Mouse (Mus musculus): ENCODE data around the gene Dvl1. TPM values are rescaled to one million over a fixed set of nuclear protein-coding genes. Genes with fewer than 3 reads are reported as not detected.

The Dvl1 gene
- polyA plus RNA-seq, 1 experiment from 2014 or later = 7.7 TPM

DNA sequence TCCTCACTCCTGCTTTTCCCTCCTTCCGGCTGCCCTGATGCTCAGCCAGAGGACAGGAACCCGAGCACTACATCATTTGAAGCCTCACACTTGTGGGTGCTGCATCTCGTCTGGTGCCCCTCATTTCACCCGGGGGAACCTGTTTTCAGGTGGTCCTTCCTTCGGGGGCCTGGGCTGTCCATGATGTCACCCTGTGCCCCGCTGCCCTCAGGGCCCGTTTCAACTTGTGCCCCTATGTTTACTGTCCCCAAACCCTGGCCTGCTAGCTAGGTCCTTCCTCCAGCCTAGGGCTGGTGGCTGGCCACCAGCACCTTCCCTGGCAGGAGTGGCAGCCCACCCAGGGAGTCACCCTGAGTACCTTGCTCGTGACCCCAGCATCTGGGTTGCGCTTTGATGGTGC lies 58.9 kb downstream of the Dvl1 start:
- DNase-seq (ENCODE audit: low spot score) (no peak), ATAC-seq (replicated peaks; ENCODE audit: insufficient number of reproducible peaks, low FRiP score, low TSS enrichment, low read depth) (no peak)
- Histone ChIP-seq H3K27me3 (ENCODE audit: control insufficient read depth, insufficient read depth, low read length) (no peaks in the 10 kb centered on the region), H3K9me3 (replicated peaks; ENCODE audit: control insufficient read depth, low read length) (no peaks in the 10 kb centered on the region), H3K27ac (replicated peaks; ENCODE audit: low read depth, low read length) (no peak overlapping the region), H3K36me3 (replicated peaks; ENCODE audit: control insufficient read depth, insufficient read depth, low read depth, low read length) (peaks cover 5% of the 10 kb centered on the region; the same call in 1 of the 2 replicates), H3K4me3 (ENCODE audit: low read depth, low read length) (no peak overlapping the region), H3K9ac (replicated peaks; ENCODE audit: low read length) (no peak overlapping the region), H3K4me1 (ENCODE audit: control insufficient read depth, insufficient read depth, low read length) (no peaks in the 10 kb centered on the region), H3K4me2 (ENCODE audit: low read depth, low read length) (no peak overlapping the region)
- WGBS = 78% methylated on average over 9 of the region's 9 CpGs

DNA sequence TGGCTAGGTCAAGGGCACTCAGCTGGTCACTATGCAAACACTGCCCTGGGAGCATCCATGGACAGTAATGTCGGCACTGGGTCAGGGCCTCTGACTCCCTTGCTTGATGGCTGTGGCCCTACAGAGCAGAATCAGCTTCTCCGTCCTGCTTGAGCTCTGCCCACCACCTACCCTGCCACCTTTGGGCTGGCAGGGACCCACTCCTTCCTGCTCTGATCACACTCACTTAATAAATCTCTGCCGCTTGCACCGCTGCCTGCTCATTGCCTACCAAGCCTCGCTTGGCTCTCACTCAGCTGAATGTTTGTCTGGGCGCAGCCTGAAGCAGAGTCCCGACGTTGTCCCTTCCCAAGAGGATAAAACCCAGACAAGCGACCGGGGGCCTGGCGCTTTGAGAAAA lies 59.8 kb downstream of the Dvl1 start:
- H3K9me3 ChIP-seq (replicated peaks; ENCODE audit: control insufficient read depth, low read length) = no peaks in the 10 kb centered on the region
- no peak overlapping the region for H3K27ac ChIP-seq (replicated peaks; ENCODE audit: low read depth, low read length)
- DNase-seq (ENCODE audit: low spot score) (no peak), ATAC-seq (replicated peaks; ENCODE audit: insufficient number of reproducible peaks, low FRiP score, low TSS enrichment, low read depth) (no peak)
- peaks cover 3% of the 10 kb centered on the region; the same call in 1 of the 2 replicates for H3K36me3 ChIP-seq (replicated peaks; ENCODE audit: control insufficient read depth, insufficient read depth, low read depth, low read length)
- H3K4me2 ChIP-seq (ENCODE audit: low read depth, low read length) = no peak overlapping the region
- no peak overlapping the region for H3K9ac ChIP-seq (replicated peaks; ENCODE audit: low read length)
- WGBS = 80% methylated on average over 11 of the region's 11 CpGs
- no peaks in the 10 kb centered on the region for H3K27me3 ChIP-seq (ENCODE audit: control insufficient read depth, insufficient read depth, low read length)
- H3K4me3 ChIP-seq (ENCODE audit: low read depth, low read length) = no peak overlapping the region
- no peaks in the 10 kb centered on the region for H3K4me1 ChIP-seq (ENCODE audit: control insufficient read depth, insufficient read depth, low read length)

DNA sequence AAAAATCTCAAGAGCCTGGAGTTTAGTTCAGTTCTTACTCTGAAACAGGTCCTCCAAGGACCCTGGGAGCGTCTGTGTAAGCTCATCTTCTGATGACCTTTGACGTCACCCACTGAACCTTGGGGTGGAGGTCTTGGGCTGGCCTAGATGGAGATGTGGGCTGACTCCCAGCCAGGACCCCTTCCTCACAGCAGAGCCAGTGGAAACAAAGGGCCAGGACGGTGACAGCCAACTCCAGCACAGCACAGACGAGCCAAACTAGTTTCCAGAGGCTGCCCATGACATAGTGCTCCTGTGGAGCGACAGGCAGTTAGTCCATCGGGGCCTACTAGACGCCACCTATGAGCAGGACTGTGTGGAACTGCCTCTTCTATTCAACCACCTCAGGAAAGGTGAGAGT lies 61.1 kb downstream of the Dvl1 start:
- Histone ChIP-seq H3K9me3 (replicated peaks; ENCODE audit: control insufficient read depth, low read length) (no peaks in the 10 kb centered on the region), H3K9ac (replicated peaks; ENCODE audit: low read length) (no peak overlapping the region), H3K27me3 (ENCODE audit: control insufficient read depth, insufficient read depth, low read length) (no peaks in the 10 kb centered on the region), H3K36me3 (replicated peaks; ENCODE audit: control insufficient read depth, insufficient read depth, low read depth, low read length) (peaks cover 3% of the 10 kb centered on the region; the same call in 1 of the 2 replicates), H3K4me2 (ENCODE audit: low read depth, low read length) (no peak overlapping the region), H3K4me1 (ENCODE audit: control insufficient read depth, insufficient read depth, low read length) (no peaks in the 10 kb centered on the region), H3K4me3 (ENCODE audit: low read depth, low read length) (no peak overlapping the region), H3K27ac (replicated peaks; ENCODE audit: low read depth, low read length) (no peak overlapping the region)
- ATAC-seq (replicated peaks; ENCODE audit: insufficient number of reproducible peaks, low FRiP score, low TSS enrichment, low read depth) = peak; percentile 50; the same call in 1 of the 2 replicates
- DNase-seq (ENCODE audit: low spot score) = no peak
- WGBS = 79% methylated on average over 7 of the region's 7 CpGs

DNA sequence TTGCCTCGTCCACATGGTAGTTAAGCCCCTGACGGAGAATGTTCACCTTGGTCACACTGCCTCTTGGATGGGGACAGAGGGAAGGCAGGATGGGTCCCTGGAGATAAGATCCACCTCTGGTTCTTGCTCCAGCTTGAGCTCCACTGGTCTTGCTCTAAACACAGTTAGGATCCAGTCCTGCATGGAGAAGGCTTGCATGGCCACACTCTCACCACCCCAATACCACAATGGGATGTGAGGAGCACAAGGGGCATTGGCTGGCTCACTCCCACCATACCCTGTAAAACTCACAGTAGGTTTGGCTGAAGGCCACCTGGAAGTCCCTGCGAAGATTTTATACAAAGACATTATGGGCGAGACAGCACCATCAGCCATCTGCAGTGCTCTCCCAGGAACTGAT lies 61.5 kb downstream of the Dvl1 start:
- no peak overlapping the region for H3K27ac ChIP-seq (replicated peaks; ENCODE audit: low read depth, low read length)
- no peak overlapping the region for H3K4me3 ChIP-seq (ENCODE audit: low read depth, low read length)
- no peaks in the 10 kb centered on the region for H3K4me1 ChIP-seq (ENCODE audit: control insufficient read depth, insufficient read depth, low read length)
- no peaks in the 10 kb centered on the region for H3K9me3 ChIP-seq (replicated peaks; ENCODE audit: control insufficient read depth, low read length)
- ATAC-seq (replicated peaks; ENCODE audit: insufficient number of reproducible peaks, low FRiP score, low TSS enrichment, low read depth) = no peak
- no peak for DNase-seq (ENCODE audit: low spot score)
- no peak overlapping the region for H3K9ac ChIP-seq (replicated peaks; ENCODE audit: low read length)
- no peaks in the 10 kb centered on the region for H3K36me3 ChIP-seq (replicated peaks; ENCODE audit: control insufficient read depth, insufficient read depth, low read depth, low read length)
- H3K4me2 ChIP-seq (ENCODE audit: low read depth, low read length) = no peak overlapping the region
- no peaks in the 10 kb centered on the region for H3K27me3 ChIP-seq (ENCODE audit: control insufficient read depth, insufficient read depth, low read length)
- WGBS = 84% methylated on average over 4 of the region's 4 CpGs

Other genes starting within 250 kb of the Dvl1 start
- gene Slc35e2, start 246.0 kb upstream of the Dvl1 start, polyA plus RNA-seq (2014; fragmentation: Nextera tagmentation; extraction: Ambion mirVana) = 14.6 and 16.2 TPM in 2 replicates
- 65.3 and 71.2 TPM in 2 replicates for gene Cdk11b, start 222.5 kb upstream of the Dvl1 start, polyA plus RNA-seq (2014; fragmentation: Nextera tagmentation; extraction: Ambion mirVana)
- not detected in 2 replicates for gene Gm10563, start 202.0 kb upstream of the Dvl1 start, polyA plus RNA-seq (2014; fragmentation: Nextera tagmentation; extraction: Ambion mirVana)
- 6.3 and 8.7 TPM in 2 replicates for gene Mmp23, start 194.0 kb upstream of the Dvl1 start, polyA plus RNA-seq (2014; fragmentation: Nextera tagmentation; extraction: Ambion mirVana)
- gene Mib2, start 178.2 kb upstream of the Dvl1 start, polyA plus RNA-seq (2014; fragmentation: Nextera tagmentation; extraction: Ambion mirVana) = 11.0 and 11.8 TPM in 2 replicates
- gene Fndc10, start 153.1 kb upstream of the Dvl1 start, polyA plus RNA-seq (2014; fragmentation: Nextera tagmentation; extraction: Ambion mirVana) = 2.1 TPM in 2 replicates
- gene Ssu72, start 142.6 kb upstream of the Dvl1 start, polyA plus RNA-seq (2014; fragmentation: Nextera tagmentation; extraction: Ambion mirVana) = 147 and 151 TPM in 2 replicates
- gene Tmem240, start 112.6 kb upstream of the Dvl1 start, polyA plus RNA-seq (2014; fragmentation: Nextera tagmentation; extraction: Ambion mirVana) = 0.56 and 0.70 TPM in 2 replicates
- gene Atad3a, start 86.3 kb upstream of the Dvl1 start, polyA plus RNA-seq (2014; fragmentation: Nextera tagmentation; extraction: Ambion mirVana) = 79.0 and 87.2 TPM in 2 replicates
- 4.7 and 5.9 TPM in 2 replicates for gene Vwa1, start 72.7 kb upstream of the Dvl1 start, polyA plus RNA-seq (2014; fragmentation: Nextera tagmentation; extraction: Ambion mirVana)
- gene Tmem88b, start 61.5 kb upstream of the Dvl1 start, polyA plus RNA-seq (2014; fragmentation: Nextera tagmentation; extraction: Ambion mirVana) = 0.18 and 0.26 TPM in 2 replicates
- gene Ankrd65, start 57.0 kb upstream of the Dvl1 start, polyA plus RNA-seq (2014; fragmentation: Nextera tagmentation; extraction: Ambion mirVana) = not detected in 2 replicates
- gene Mrpl20, start 44.5 kb upstream of the Dvl1 start, polyA plus RNA-seq (2014; fragmentation: Nextera tagmentation; extraction: Ambion mirVana) = 250 and 256 TPM in 2 replicates
- 170 and 173 TPM in 2 replicates for gene Ccnl2, start 34.9 kb upstream of the Dvl1 start, polyA plus RNA-seq (2014; fragmentation: Nextera tagmentation; extraction: Ambion mirVana)
- gene Aurkaip1, start 16.1 kb upstream of the Dvl1 start, polyA plus RNA-seq (2014; fragmentation: Nextera tagmentation; extraction: Ambion mirVana) = 121 and 123 TPM in 2 replicates
- gene Mxra8, start 7.7 kb upstream of the Dvl1 start, polyA plus RNA-seq (2014; fragmentation: Nextera tagmentation; extraction: Ambion mirVana) = 34.4 and 38.2 TPM in 2 replicates
- gene Tas1r3, start 16.0 kb downstream of the Dvl1 start, polyA plus RNA-seq (2014; fragmentation: Nextera tagmentation; extraction: Ambion mirVana) = 0.15 and 0.27 TPM in 2 replicates
- gene Cptp, start 22.0 kb downstream of the Dvl1 start, polyA plus RNA-seq (2014; fragmentation: Nextera tagmentation; extraction: Ambion mirVana) = 18.3 and 21.1 TPM in 2 replicates
- 92.8 and 93.0 TPM in 2 replicates for gene Ints11, start 22.1 kb downstream of the Dvl1 start, polyA plus RNA-seq (2014; fragmentation: Nextera tagmentation; extraction: Ambion mirVana)
- gene Pusl1, start 44.4 kb downstream of the Dvl1 start, polyA plus RNA-seq (2014; fragmentation: Nextera tagmentation; extraction: Ambion mirVana) = 35.6 and 39.3 TPM in 2 replicates
- 18.6 and 21.2 TPM in 2 replicates for gene Acap3, start 44.4 kb downstream of the Dvl1 start, polyA plus RNA-seq (2014; fragmentation: Nextera tagmentation; extraction: Ambion mirVana)
- gene Ube2j2, start 96.4 kb downstream of the Dvl1 start, polyA plus RNA-seq (2014; fragmentation: Nextera tagmentation; extraction: Ambion mirVana) = 158 and 161 TPM in 2 replicates
- 21.2 and 26.8 TPM in 2 replicates for gene C1qtnf12, start 114.9 kb downstream of the Dvl1 start, polyA plus RNA-seq (2014; fragmentation: Nextera tagmentation; extraction: Ambion mirVana)
- 17.8 and 18.9 TPM in 2 replicates for gene B3galt6, start 145.2 kb downstream of the Dvl1 start, polyA plus RNA-seq (2014; fragmentation: Nextera tagmentation; extraction: Ambion mirVana)
- 137 and 150 TPM in 2 replicates for gene Sdf4, start 145.5 kb downstream of the Dvl1 start, polyA plus RNA-seq (2014; fragmentation: Nextera tagmentation; extraction: Ambion mirVana)
- gene Tnfrsf4, start 166.4 kb downstream of the Dvl1 start, polyA plus RNA-seq (2014; fragmentation: Nextera tagmentation; extraction: Ambion mirVana) = 0.21 and 0.34 TPM in 2 replicates
- gene Tnfrsf18, start 178.8 kb downstream of the Dvl1 start, polyA plus RNA-seq (2014; fragmentation: Nextera tagmentation; extraction: Ambion mirVana) = 0.38 and 0.55 TPM in 2 replicates
- gene Ttll10, start 212.0 kb downstream of the Dvl1 start, polyA plus RNA-seq (2014; fragmentation: Nextera tagmentation; extraction: Ambion mirVana) = 0.38 and 0.78 TPM in 2 replicates